Mouse (Mus musculus): Measurements from ENCODE around the gene Ppwd1.

DNA sequence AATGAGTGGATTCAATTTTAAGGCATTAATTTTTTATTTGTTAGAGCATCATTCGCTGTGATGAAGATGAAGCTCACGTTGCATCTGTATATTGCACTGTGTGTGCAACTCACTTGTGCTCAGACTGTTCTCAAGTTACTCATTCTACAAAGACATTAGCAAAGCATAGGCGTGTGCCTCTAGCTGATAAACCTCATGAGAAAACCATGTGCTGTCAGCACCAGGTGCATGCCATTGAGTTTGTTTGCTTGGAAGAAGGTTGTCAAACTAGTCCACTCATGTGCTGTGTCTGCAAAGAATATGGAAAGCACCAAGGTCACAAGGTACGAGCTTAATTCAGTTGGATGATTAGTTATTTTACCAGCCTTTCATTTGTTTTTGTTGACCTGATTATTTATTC, 41.3 kb downstream of the Ppwd1 start:
- TF ChIP-seq HCFC1 (IDR thresholded peaks at IDR 0.05; ENCODE audit: borderline replicate concordance, insufficient read depth, low read length) (no peak), ZC3H11A (IDR thresholded peaks at IDR 0.05; ENCODE audit: borderline replicate concordance, low read depth, low read length) (no peak), CHD2 (IDR thresholded peaks at IDR 0.05; ENCODE audit: low read depth, low read length) (no peak), MAFK (IDR thresholded peaks at IDR 0.05; ENCODE audit: insufficient read depth, low read depth, low read length) (no peak), ZNF384 (IDR thresholded peaks at IDR 0.05; ENCODE audit: low read depth, low read length) (no peak)
